Mouse (Mus musculus) granulocyte monocyte progenitor cell, adult 5-6 weeks (primary cell): ENCODE measurements at regions not wholly inside any gene's neighbourhood (a gene's known extent, or its start where the extent isn't known, plus 50 kb on each side); places are given as distances from the start of the nearest gene placed in this dataset.

Experiments used
- ATAC-seq: replicated peaks from 2 replicates; pipeline ENCODE4 v1.8.0; 2016; ENCODE audit warnings: mild to moderate bottlenecking, moderate TSS enrichment, inconsistent platforms; ENCODE audit not compliant: poor library complexity, severe bottlenecking

GRCm38 (mm10) chr10:43634371-43635080 lies 56.4 kb downstream of the Cd24a start:
- ATAC-seq = peak; percentile 48

DNA sequence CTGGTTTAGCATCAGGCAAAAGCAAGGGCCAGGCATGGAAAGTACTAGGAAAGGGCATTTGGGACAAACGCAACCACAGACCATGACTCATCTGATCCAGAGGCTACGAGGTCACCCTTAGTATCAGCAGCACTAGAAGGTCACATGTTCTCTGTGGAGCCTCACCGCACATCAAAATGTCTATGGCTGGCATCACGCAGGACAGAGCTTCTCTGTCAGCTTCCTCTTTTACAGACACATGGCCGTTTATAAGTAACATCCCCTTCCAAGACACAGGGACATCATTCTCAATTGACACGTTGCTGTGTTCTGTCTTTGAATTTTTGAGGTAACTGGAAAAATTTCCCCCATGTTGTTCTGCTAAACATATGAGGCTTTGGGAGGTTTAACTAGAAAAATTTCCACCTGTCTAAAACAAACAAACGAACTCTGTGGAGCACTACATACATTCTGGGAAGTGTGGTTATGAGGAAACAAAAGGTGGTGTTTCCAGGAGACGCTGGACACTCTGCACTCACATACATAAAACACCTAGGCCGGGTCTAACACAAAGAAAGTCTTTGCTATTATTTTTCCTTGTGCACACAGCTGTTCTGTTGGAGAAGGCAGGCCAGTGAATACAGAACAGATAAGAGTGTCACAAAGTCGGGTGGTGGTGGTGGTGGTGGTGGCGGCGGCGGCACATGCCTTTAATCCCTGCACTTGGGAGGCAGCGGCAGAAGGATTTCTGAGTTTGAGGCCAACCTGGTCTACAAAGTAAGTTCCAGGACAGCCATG lies 63.3 kb downstream of the Cd24a start:
- ATAC-seq = peak; percentile 97

- no peak for ATAC-seq
Measured at GRCm38 (mm10) chr10:43646326-43646725, 68.2 kb downstream of the Cd24a start.

DNA sequence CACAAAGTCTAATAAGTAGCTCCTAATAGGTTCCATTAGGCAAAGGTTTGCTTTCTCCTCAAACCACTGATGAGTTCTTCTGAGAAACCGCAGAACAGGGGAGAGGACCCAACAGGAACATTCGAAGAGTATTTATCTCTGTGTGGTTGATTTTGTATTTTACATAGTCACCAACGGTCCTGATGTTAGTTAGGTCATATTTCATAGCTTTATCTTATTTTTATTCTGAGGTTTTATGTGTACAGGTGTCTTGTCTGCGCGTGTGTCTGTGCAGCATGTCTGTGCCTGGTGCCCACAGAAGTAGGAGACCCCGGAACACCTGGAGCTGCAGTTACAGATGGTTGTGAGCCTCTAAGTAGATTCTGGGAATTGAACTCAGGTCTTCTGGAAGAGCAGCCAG lies 68.9 kb downstream of the Cd24a start:
- ATAC-seq = no peak

DNA sequence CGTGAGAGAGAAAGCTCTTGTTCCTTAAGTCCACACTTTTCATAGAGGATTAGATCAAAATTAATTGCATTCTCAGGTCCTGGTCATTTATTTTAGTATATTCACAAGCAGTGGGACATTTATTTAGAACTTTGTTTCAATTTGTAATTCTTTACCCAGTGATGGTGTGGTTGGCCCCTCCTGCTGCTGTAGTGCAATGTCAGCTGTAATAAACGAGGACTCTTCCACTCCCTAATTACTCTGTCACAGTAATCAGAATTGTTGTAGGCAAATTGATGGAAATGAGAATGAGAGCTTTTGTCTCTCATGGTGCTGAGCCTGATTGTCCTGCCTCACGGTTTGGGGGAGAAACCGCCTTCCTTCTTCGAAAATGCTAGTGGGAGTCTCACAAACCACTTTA lies 70.1 kb downstream of the Cd24a start:
- ATAC-seq = no peak

DNA sequence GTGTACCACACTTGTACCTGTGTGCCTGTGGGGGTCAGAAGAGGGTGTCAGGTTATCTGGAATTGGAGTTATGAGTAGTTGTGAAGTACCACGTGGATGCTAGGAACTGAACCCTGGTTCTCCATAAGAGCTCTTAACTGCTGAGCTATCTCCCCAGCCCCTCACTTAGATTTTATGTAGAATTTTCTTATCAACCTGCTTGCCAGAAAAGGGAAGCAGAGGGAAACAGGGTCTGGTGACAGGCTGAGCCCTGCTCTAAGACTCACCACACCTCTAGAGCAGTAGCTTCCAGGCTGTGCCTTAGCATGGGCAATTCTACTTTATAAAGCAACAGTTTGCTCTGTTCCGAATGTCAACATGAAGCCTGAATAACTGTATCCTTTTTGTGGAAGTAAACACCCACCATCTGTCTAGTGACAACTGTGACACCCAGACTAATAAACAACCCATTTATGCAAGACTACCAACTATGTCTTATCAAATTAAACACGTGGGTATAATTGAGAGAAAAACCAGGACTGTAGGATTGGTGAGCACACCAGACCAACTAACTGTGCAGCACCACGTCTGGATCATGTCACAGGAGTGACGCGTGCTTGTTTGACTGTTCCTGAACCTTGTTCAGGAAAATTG lies 70.8 kb downstream of the Cd24a start:
- ATAC-seq = no peak

DNA sequence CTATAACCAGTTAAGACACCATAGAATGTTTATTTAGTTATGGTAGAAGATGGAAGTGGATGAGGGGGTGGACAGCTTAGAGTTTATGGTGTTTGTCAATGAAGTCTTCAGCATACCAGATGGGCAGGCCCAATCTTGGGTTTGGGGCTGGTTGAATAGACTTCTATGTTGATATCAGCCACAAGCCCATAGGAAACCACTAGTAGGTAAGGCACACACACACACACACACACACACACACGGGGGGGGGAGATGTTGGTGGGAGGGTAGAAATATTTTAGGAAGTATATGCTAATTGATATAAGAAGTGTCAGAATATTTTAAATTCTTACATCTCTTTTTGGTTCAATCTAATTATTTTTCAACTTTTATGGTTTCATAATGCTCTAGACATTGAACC lies 72.4 kb downstream of the Cd24a start:
- no peak for ATAC-seq

DNA sequence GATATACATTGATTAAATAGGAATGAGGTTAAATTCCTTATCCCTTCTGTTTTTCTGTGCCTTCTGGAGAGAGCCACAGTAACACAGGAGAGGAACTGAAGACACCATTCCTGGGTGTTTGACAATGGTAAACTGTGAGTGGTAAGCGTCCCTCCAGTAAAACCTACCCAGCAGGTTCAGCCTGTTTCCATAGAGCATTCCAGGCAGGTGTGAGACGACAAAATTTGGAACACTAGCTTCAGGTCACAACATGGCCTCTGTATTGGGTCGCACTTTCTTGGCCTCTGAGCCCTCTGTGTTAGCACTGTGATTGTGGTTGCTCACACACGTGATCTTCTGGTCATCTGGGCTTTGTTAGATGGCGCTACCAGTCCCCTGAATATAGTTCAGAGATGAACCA lies 73.4 kb downstream of the Cd24a start:
- no peak for ATAC-seq

- ATAC-seq = no peak
Measured at GRCm38 (mm10) chr10:43651915-43652314, 73.8 kb downstream of the Cd24a start.

GRCm38 (mm10) chr10:43655082-43655671 lies 77.1 kb downstream of the Cd24a start:
- ATAC-seq = no peak

- ATAC-seq = 0 out of 2 replicates have a peak, but pooled peaks have one; percentile 17
Measured at GRCm38 (mm10) chr10:43655680-43656079, 77.6 kb downstream of the Cd24a start.

DNA sequence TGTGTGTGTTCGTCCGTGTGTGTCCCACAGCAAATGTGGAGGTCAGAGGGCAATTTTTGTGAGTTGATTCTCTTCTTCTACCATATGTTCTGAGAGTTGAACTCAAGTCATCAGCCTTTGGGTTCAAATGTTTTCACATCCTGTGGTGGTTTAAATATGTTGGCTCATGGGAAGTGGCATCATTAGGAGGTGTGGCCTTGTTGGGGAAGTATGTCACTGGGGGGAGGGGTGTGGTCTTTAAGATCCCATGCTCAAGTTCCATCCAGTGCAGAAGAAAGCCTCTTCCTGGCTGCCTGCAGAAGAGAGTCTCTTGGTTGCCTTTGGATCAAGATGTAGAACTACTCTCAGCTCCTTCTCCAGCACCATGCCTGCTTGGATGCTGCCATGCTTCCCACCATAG lies 78.1 kb downstream of the Cd24a start:
- peak; percentile 84 for ATAC-seq

GRCm38 (mm10) chr10:43657501-43658225 lies 79.6 kb downstream of the Cd24a start:
- ATAC-seq = 0 out of 2 replicates have a peak, but pooled peaks have one; percentile 12

- no peak for ATAC-seq
Measured at GRCm38 (mm10) chr10:43658226-43658593, 80.1 kb downstream of the Cd24a start.

DNA sequence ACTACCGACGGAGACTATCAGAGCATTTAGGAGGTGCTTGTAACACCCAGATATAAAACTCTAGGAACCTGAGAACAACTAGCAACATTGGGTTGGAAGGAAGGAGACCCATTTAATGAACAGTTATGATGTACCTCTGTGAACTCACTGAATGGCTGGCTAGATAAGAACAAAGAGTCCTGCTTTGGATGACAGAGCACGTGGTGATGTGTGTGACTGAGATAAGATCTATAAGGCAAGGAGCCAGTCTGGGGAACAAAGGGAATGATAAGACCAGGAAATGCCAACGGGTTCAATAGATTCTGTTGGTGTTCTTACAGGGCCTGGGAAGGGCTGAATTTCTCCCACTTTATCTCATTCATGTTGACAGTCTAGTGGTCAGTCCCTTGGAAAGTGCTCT lies 86.8 kb downstream of the Cd24a start:
- no peak for ATAC-seq

- ATAC-seq = no peak
Measured at GRCm38 (mm10) chr10:43666262-43667085, 88.4 kb downstream of the Cd24a start.

- no peak for ATAC-seq
Measured at GRCm38 (mm10) chr10:43667086-43667690, 89.1 kb downstream of the Cd24a start.

DNA sequence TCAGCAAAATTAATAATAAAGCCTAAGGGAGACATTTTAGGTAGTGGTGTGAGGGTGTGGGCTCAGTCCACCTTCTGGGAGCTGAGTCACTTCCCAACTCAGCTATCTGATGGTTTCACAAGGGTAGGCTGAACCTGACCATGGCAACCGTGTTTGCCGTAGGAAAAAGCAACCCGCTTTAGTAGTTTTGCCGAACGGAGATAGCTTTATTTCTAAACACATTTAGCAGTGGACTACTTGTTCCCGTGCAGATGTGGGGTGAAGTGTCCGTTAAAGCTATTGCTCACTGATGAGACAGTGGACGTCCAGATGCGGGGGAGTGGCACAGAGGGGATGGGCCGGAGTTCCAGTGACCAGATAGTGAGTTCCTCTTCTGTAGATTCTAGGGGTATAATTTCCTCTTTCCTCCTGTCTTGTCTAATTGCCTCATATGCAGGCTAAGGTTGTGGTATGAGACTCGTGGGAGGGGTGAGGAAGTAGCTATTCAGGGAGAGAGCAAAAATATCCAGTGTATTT lies 89.7 kb downstream of the Cd24a start:
- peak; percentile 92 for ATAC-seq

DNA sequence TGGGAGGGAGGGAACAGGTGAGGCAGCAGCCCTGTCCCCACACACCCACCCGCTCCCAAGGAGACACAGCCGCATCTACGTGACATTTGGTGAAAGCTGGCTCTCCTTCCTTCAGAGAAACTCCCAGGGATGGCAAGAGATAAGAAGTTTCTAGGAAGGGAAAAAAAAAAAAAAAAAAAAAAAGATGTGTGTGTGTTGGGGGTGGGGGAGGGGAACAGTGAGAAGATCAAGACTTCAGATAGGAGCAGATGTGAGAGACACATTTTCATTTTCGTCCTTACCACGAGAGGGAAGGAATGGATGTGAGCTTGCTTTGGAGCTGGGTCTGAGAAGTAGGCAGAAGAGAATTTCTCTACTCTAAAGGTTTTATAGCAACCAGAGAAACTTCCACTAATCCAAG lies 91.4 kb downstream of the Cd24a start:
- ATAC-seq = no peak
